In the genomic region with DNA sequence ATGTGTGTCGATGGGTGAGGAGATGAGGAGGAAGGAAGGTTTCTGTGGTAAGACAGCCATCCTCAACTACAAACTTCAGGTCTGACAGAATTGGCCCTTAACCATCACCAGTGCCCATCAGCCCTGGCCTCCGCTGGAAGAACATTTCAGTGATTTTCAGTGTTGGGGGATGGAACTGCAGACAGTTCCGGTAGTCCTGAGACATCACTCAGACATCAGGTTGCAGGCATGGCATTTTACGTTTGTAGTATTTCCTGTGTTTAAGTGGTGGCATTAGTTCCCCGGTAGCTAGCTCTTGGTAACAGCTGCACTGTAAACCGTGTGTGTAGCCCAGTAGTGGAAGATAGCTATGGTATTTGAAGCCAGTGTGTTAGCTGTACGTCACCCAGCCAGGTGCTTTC, we compare ENCODE assay signal across 7 mouse cellular contexts. TPM values are rescaled to one million over a fixed set of nuclear protein-coding genes. Genes with fewer than 3 reads are reported as not detected.
DNase-seq lines count a peak whose midpoint lies in the region; ATAC-seq lines count a peak whose summit lies in the region.

No protein-coding gene starts in this region.

- H3K36me3 ChIP-seq in lung, embryonic 16.5 days (ENCODE audit: control insufficient read depth, insufficient read depth, low read length): peaks cover 6% of the 10 kb centered on the region; the same call in 1 of the 2 replicates
- H3K36me3 ChIP-seq in forebrain, embryonic 14.5 days (ENCODE audit: control insufficient read depth, insufficient read depth, low read length): peaks cover 32% of the 10 kb centered on the region
- peaks cover 6% of the 10 kb centered on the region; the same call in 1 of the 2 replicates for H3K36me3 ChIP-seq in liver, embryonic 13.5 days

- peak overlapping the region; percentile 93 for H3K4me3 ChIP-seq in lung, embryonic 16.5 days (ENCODE audit: low read length)
- H3K4me3 ChIP-seq in forebrain, embryonic 14.5 days (ENCODE audit: low read depth, low read length): peak overlapping the region; percentile 88
- peak overlapping the region; percentile 89; the same call in 1 of the 2 replicates for H3K4me3 ChIP-seq in liver, embryonic 13.5 days (replicated peaks)

- H3K4me1 ChIP-seq in lung, embryonic 16.5 days (replicated peaks; ENCODE audit: control insufficient read depth, insufficient read depth, low read length): peaks cover 48% of the 10 kb centered on the region
- H3K4me1 ChIP-seq in forebrain, embryonic 14.5 days (ENCODE audit: control insufficient read depth, insufficient read depth, low read length): peaks cover 28% of the 10 kb centered on the region
- peaks cover 52% of the 10 kb centered on the region for H3K4me1 ChIP-seq in liver, embryonic 13.5 days (replicated peaks)

- H3K27ac ChIP-seq in lung, embryonic 16.5 days (ENCODE audit: low read length): no peak overlapping the region
- no peak overlapping the region for H3K27ac ChIP-seq in forebrain, embryonic 14.5 days (ENCODE audit: low read depth, low read length)
- H3K27ac ChIP-seq in liver, embryonic 13.5 days: no peak overlapping the region

- DNase-seq in lung, postnatal 36 days: no peak
- no peak for DNase-seq in forebrain, embryonic 14.5 days (ENCODE audit: low spot score)
- DNase-seq in liver, embryonic 13.5 days: no peak
- DNase-seq in thymus, postnatal 0 days (ENCODE audit: low spot score): peak; percentile 81
- no peak for DNase-seq in ovary, postnatal 10 days (ENCODE audit: low spot score)
- no peak for DNase-seq in adrenal gland, postnatal 14 days

- H3K9ac ChIP-seq in lung, embryonic 16.5 days (ENCODE audit: low read length): peak overlapping the region; percentile 98
- H3K9ac ChIP-seq in forebrain, embryonic 14.5 days (ENCODE audit: low read length): peak overlapping the region; percentile 100
- no peak overlapping the region for H3K9ac ChIP-seq in liver, embryonic 13.5 days

- WGBS in lung, embryonic 16.5 days: 11% methylated on average over 7 of the region's 7 CpGs
- 70% methylated on average over 7 of the region's 7 CpGs for WGBS in forebrain, embryonic 14.5 days
- 34% methylated on average over 7 of the region's 7 CpGs for WGBS in liver, embryonic 13.5 days (ENCODE audit: insufficient replicate concordance)

- H3K27me3 ChIP-seq in lung, embryonic 16.5 days (ENCODE audit: control insufficient read depth, insufficient read depth, low read depth, low read length): no peaks in the 10 kb centered on the region
- H3K27me3 ChIP-seq in forebrain, embryonic 14.5 days (replicated peaks; ENCODE audit: control insufficient read depth, insufficient read depth, low read length): no peaks in the 10 kb centered on the region
- peaks cover 37% of the 10 kb centered on the region for H3K27me3 ChIP-seq in liver, embryonic 13.5 days

- ATAC-seq in lung, embryonic 16.5 days (ENCODE audit: low read depth): no peak
- no peak for ATAC-seq in forebrain, embryonic 14.5 days
- no peak for ATAC-seq in liver, embryonic 13.5 days (ENCODE audit: low read depth)

- no peaks in the 10 kb centered on the region for H3K9me3 ChIP-seq in lung, embryonic 16.5 days (ENCODE audit: control insufficient read depth, low read length)
- no peaks in the 10 kb centered on the region for H3K9me3 ChIP-seq in forebrain, embryonic 14.5 days (replicated peaks; ENCODE audit: control insufficient read depth, low read length)
- H3K9me3 ChIP-seq in liver, embryonic 13.5 days (replicated peaks): no peaks in the 10 kb centered on the region

- H3K4me2 ChIP-seq in lung, embryonic 16.5 days (ENCODE audit: low read depth, low read length): peak overlapping the region; percentile 90
- H3K4me2 ChIP-seq in forebrain, embryonic 14.5 days (ENCODE audit: low read length): peak overlapping the region; percentile 93
- H3K4me2 ChIP-seq in liver, embryonic 13.5 days: peak overlapping the region; percentile 97

RNA-seq across cellular contexts. Expression of gene Plcg1, which starts 2.0 kb away (rescaled TPM):
- polyA plus RNA-seq in lung, embryonic 16.5 days (2015; fragmentation: Nextera tagmentation; extraction: Ambion mirVana): 46.0 and 49.6 TPM in 2 replicates
- polyA plus RNA-seq in forebrain, embryonic 14.5 days (2014; fragmentation: Nextera tagmentation; extraction: Ambion mirVana): 40.2 and 48.7 TPM in 2 replicates
- 4.4 and 5.2 TPM in 2 replicates for polyA plus RNA-seq in liver, embryonic 13.5 days (2015; fragmentation: Nextera tagmentation; extraction: Ambion mirVana)
- polyA plus RNA-seq in thymus, postnatal 0 days (2015; fragmentation: Nextera tagmentation; extraction: Ambion mirVana): 39.5 and 49.3 TPM in 2 replicates
- 69.7 and 93.2 TPM in 2 replicates for total RNA-seq in adrenal gland, postnatal 14 days (2021)
